Mouse (Mus musculus) stomach, postnatal 0 days (tissue): ENCODE data around the gene Ear6. TPM values are rescaled to one million over a fixed set of nuclear protein-coding genes. Genes with fewer than 3 reads are reported as not detected.

ENCODE experiments used
- ATAC-seq: fragments of 200-750 bp; cut with Nextera tagmentation; 2 replicates; pipeline ENCODE4 v1.8.0; 2017; ENCODE audit not compliant: low FRiP score, low TSS enrichment
- DNase-seq: peaks from one replicate; pipeline ENCODE4 v3.0.0-alpha.2; 2016; ENCODE audit warnings: low spot score
- H3K27ac ChIP-seq: fragments of 300-500 bp; sonication (generic); replicated peaks from 2 replicates; pipeline ENCODE4 v1.5.1; 2014; ENCODE audit warnings: mild to moderate bottlenecking, control low read depth
- H3K27me3 ChIP-seq: fragments of 300-500 bp; sonication (generic); 2 replicates; pipeline ENCODE4 v1.6.1; 2014; ENCODE audit warnings: low read length; ENCODE audit not compliant: control insufficient read depth, insufficient read depth
- H3K36me3 ChIP-seq: fragments of 300-500 bp; sonication (generic); 2 replicates; pipeline ENCODE4 v1.6.1; 2014; ENCODE audit warnings: low read length, mixed read lengths; ENCODE audit not compliant: control insufficient read depth, insufficient read depth
- H3K4me1 ChIP-seq: fragments of 300-500 bp; sonication (generic); replicated peaks from 2 replicates; pipeline ENCODE4 v1.6.1; 2014; ENCODE audit warnings: antibody characterized with exemption; ENCODE audit not compliant: control insufficient read depth, insufficient read depth
- H3K4me2 ChIP-seq: fragments of 300-500 bp; sonication (generic); replicated peaks from 2 replicates; pipeline ENCODE4 v1.6.1; 2014; ENCODE audit warnings: low read depth, mild to moderate bottlenecking, control low read depth, moderate library complexity
- H3K4me3 ChIP-seq: fragments of 300-500 bp; sonication (generic); 2 replicates; pipeline ENCODE4 v1.5.1; 2014; ENCODE audit warnings: low read depth, low read length, control low read depth
- H3K9ac ChIP-seq: fragments of 300-500 bp; sonication (generic); 2 replicates; pipeline ENCODE4 v1.6.1; 2014; ENCODE audit warnings: mild to moderate bottlenecking, low read length, control low read depth, mixed read lengths
- H3K9me3 ChIP-seq: fragments of 300-500 bp; sonication (generic); 2 replicates; pipeline ENCODE4 v1.6.1; 2016; ENCODE audit warnings: low read length; ENCODE audit not compliant: control insufficient read depth
- CTCF ChIP-seq: IDR thresholded peaks from 2 replicates; pipeline ENCODE4 v1.5.1; 2016; ENCODE audit warnings: antibody characterized with exemption, low read depth, mild to moderate bottlenecking, moderate library complexity
- EP300 ChIP-seq: optimal IDR thresholded peaks from 2 replicates; pipeline ENCODE3; 2016; ENCODE audit warnings: antibody characterized with exemption
- WGBS: fragments of 180-500 bp; shearing (Covaris S2); extraction: QIAGEN DNeasy Blood & Tissue Kit; methylation state at CpG from one replicate; pipeline ENCODE4 v1.1.7; 2014; 5-methylcytosine and 5-hydroxymethylcytosine counted together
- polyA plus RNA-seq: library from polyadenylated mRNA; unstranded; fragments of >200 nt; fragmentation: Nextera tagmentation; extraction: Ambion mirVana; gene quantifications from 2 replicates; pipeline ENCODE4 v1.2.1, GENCODE M21; 2015

Ear6 gene
- polyA plus RNA-seq, 1 experiment from 2014 or later, result not detected

GRCm38 (mm10) chr14:51870756-51871155 is 17.3 kb downstream of the Ear6 start:
- H3K4me2 ChIP-seq, result no peak overlapping the region

GRCm38 (mm10) chr14:51871741-51872140 is 18.2 kb downstream of the Ear6 start:
- Histone ChIP-seq H3K4me3 (no peak overlapping the region), H3K4me1 (no peaks in the 10 kb centered on the region), H3K36me3 (no peaks in the 10 kb centered on the region), H3K27me3 (no peaks in the 10 kb centered on the region), H3K27ac (no peak overlapping the region), H3K4me2 (no peak overlapping the region), H3K9ac (no peak overlapping the region), H3K9me3 (no peaks in the 10 kb centered on the region)
- DNase-seq (no peak), ATAC-seq (no peak)
- WGBS, result 68% methylated on average over 9 of the region's 9 CpGs
- TF ChIP-seq CTCF, result no peak
- TF ChIP-seq EP300, result no peak

More at GRCm38 (mm10) chr14:51870756-51871155, 17.3 kb downstream of the Ear6 start:
- Histone ChIP-seq H3K9me3 (no peaks in the 10 kb centered on the region), H3K27me3 (no peaks in the 10 kb centered on the region), H3K9ac (no peak overlapping the region), H3K4me3 (no peak overlapping the region), H3K27ac (no peak overlapping the region), H3K36me3 (no peaks in the 10 kb centered on the region), H3K4me1 (no peaks in the 10 kb centered on the region)
- no peak for DNase-seq
- ATAC-seq, result no peak
- no peak for TF ChIP-seq EP300
- TF ChIP-seq CTCF, result no peak
- WGBS, result 77% methylated on average over 2 of the region's 2 CpGs

- no peak overlapping the region for H3K4me2 ChIP-seq
- no peak overlapping the region for H3K27ac ChIP-seq
- H3K27me3 ChIP-seq, result no peaks in the 10 kb centered on the region
- ATAC-seq (peak; percentile 47), DNase-seq (no peak)
- TF ChIP-seq CTCF, result no peak
- no peak for TF ChIP-seq EP300
- H3K9ac ChIP-seq, result no peak overlapping the region
- no peak overlapping the region for H3K4me3 ChIP-seq
- H3K36me3 ChIP-seq, result no peaks in the 10 kb centered on the region
- H3K4me1 ChIP-seq, result no peaks in the 10 kb centered on the region
- H3K9me3 ChIP-seq, result no peaks in the 10 kb centered on the region
- WGBS, result 69% methylated on average over 3 of the region's 3 CpGs
Observed at GRCm38 (mm10) chr14:51877517-51877916, 24.0 kb downstream of the Ear6 start.

- under 1% methylated on average over 4 of the region's 4 CpGs for WGBS
- Histone ChIP-seq H3K9ac (peak overlapping the region; percentile 56; the same call in 1 of the 2 replicates), H3K9me3 (no peaks in the 10 kb centered on the region), H3K27me3 (no peaks in the 10 kb centered on the region), H3K36me3 (no peaks in the 10 kb centered on the region), H3K4me2 (peak overlapping the region; percentile 77), H3K27ac (peak overlapping the region; percentile 86), H3K4me1 (no peaks in the 10 kb centered on the region), H3K4me3 (peak overlapping the region; percentile 58)
- TF ChIP-seq EP300 (no peak), CTCF (peak; percentile 76)
- ATAC-seq, result peak; percentile 60
- DNase-seq, result peak; percentile 77
Observed at GRCm38 (mm10) chr14:51883527-51884030, 30.1 kb downstream of the Ear6 start.

- Histone ChIP-seq H3K9me3 (no peaks in the 10 kb centered on the region), H3K36me3 (no peaks in the 10 kb centered on the region), H3K4me2 (peak overlapping the region; percentile 77), H3K27ac (peak overlapping the region; percentile 86), H3K4me1 (no peaks in the 10 kb centered on the region), H3K27me3 (no peaks in the 10 kb centered on the region), H3K4me3 (peak overlapping the region; percentile 58), H3K9ac (peak overlapping the region; percentile 56)
- ATAC-seq (no peak), DNase-seq (no peak)
- under 1% methylated on average over 14 of the region's 14 CpGs for WGBS
- TF ChIP-seq CTCF, result no peak
- no peak for TF ChIP-seq EP300
Observed at GRCm38 (mm10) chr14:51884031-51884544, 30.6 kb downstream of the Ear6 start.

- DNase-seq, result peak; percentile 98
- under 1% methylated on average over 43 of the region's 43 CpGs for WGBS
- TF ChIP-seq CTCF (no peak; the same call in 1 of the 2 replicates), EP300 (no peak)
Observed at GRCm38 (mm10) chr14:51884598-51885331, 31.3 kb downstream of the Ear6 start, which contains the start of gene Mettl17. Gene Mettl17, plus strand, starts transcription at chr14:51884842.

More at GRCm38 (mm10) chr14:51884598-51885331, 31.3 kb downstream of the Ear6 start, which contains the start of gene Mettl17:
- no peaks in the 10 kb centered on the region for H3K4me1 ChIP-seq
- H3K9ac ChIP-seq, result peak within 1 kb of the TSS; percentile 68
- H3K36me3 ChIP-seq, result peaks cover 6% of the 10 kb centered on the region
- H3K27me3 ChIP-seq, result no peaks in the 10 kb centered on the region
- peak within 1 kb of the TSS; percentile 58 for H3K4me3 ChIP-seq
- peak within 1 kb of the TSS; percentile 77 for H3K4me2 ChIP-seq
- H3K9me3 ChIP-seq, result no peaks in the 10 kb centered on the region
- ATAC-seq, result peak; percentile 99
- H3K27ac ChIP-seq, result peak within 1 kb of the TSS; percentile 86
